Mouse (Mus musculus): ENCODE results near the gene Zcchc18. TPM values are rescaled to one million over a fixed set of nuclear protein-coding genes. Genes with fewer than 3 reads are reported as not detected.

The Zcchc18 gene
- polyA plus RNA-seq, 1 experiment from 2014 or later = 20.0 TPM

- WGBS = 90% methylated on average over 5 of the region's 5 CpGs
- H3K27me3 ChIP-seq (replicated peaks; ENCODE audit: control insufficient read depth, insufficient read depth, low read length) = no peaks in the 10 kb centered on the region
- no peak overlapping the region for H3K4me2 ChIP-seq (ENCODE audit: low read length)
- no peaks in the 10 kb centered on the region for H3K4me1 ChIP-seq (replicated peaks; ENCODE audit: control insufficient read depth, insufficient read depth, low read length)
- H3K4me3 ChIP-seq (ENCODE audit: low read depth, low read length) = no peak overlapping the region
- DNase-seq (ENCODE audit: low spot score) (no peak), ATAC-seq (replicated peaks; ENCODE audit: low FRiP score, low TSS enrichment, low read depth) (no peak)
- no peak overlapping the region for H3K27ac ChIP-seq (ENCODE audit: low read depth)
- H3K36me3 ChIP-seq (ENCODE audit: control insufficient read depth, insufficient read depth, low read length) = peaks cover 4% of the 10 kb centered on the region; the same call in 1 of the 2 replicates
- no peaks in the 10 kb centered on the region for H3K9me3 ChIP-seq (ENCODE audit: control insufficient read depth, low read length)
- H3K9ac ChIP-seq (ENCODE audit: low read length) = no peak overlapping the region
These were observed 38.8 kb downstream of the Zcchc18 start for GRCm38 (mm10) chrX:137031726-137032125.

GRCm38 (mm10) chrX:137034322-137034721, 41.4 kb downstream of the Zcchc18 start:
- DNase-seq (ENCODE audit: low spot score) = no peak
- ATAC-seq (replicated peaks; ENCODE audit: low FRiP score, low TSS enrichment, low read depth) = no peak
- Histone ChIP-seq H3K9me3 (ENCODE audit: control insufficient read depth, low read length) (no peaks in the 10 kb centered on the region), H3K4me3 (ENCODE audit: low read depth, low read length) (no peak overlapping the region), H3K36me3 (ENCODE audit: control insufficient read depth, insufficient read depth, low read length) (no peaks in the 10 kb centered on the region), H3K9ac (ENCODE audit: low read length) (no peak overlapping the region), H3K4me1 (replicated peaks; ENCODE audit: control insufficient read depth, insufficient read depth, low read length) (no peaks in the 10 kb centered on the region; the same call in 1 of the 2 replicates), H3K4me2 (ENCODE audit: low read length) (no peak overlapping the region), H3K27ac (ENCODE audit: low read depth) (no peak overlapping the region), H3K27me3 (replicated peaks; ENCODE audit: control insufficient read depth, insufficient read depth, low read length) (no peaks in the 10 kb centered on the region)
- WGBS = 78% methylated on average over 4 of the region's 4 CpGs

GRCm38 (mm10) chrX:137037470-137037999, 44.6 kb downstream of the Zcchc18 start:
- Histone ChIP-seq H3K36me3 (ENCODE audit: control insufficient read depth, insufficient read depth, low read length) (no peaks in the 10 kb centered on the region), H3K4me2 (ENCODE audit: low read length) (peak overlapping the region; percentile 59), H3K9me3 (ENCODE audit: control insufficient read depth, low read length) (no peaks in the 10 kb centered on the region), H3K27me3 (replicated peaks; ENCODE audit: control insufficient read depth, insufficient read depth, low read length) (no peaks in the 10 kb centered on the region), H3K4me3 (ENCODE audit: low read depth, low read length) (peak overlapping the region; percentile 50), H3K9ac (ENCODE audit: low read length) (peak overlapping the region; percentile 63), H3K27ac (ENCODE audit: low read depth) (peak overlapping the region; percentile 87; the same call in 1 of the 2 replicates), H3K4me1 (replicated peaks; ENCODE audit: control insufficient read depth, insufficient read depth, low read length) (no peaks in the 10 kb centered on the region; the same call in 1 of the 2 replicates)
- DNase-seq (ENCODE audit: low spot score) (no peak), ATAC-seq (replicated peaks; ENCODE audit: low FRiP score, low TSS enrichment, low read depth) (no peak; the same call in 1 of the 2 replicates)
- 14% methylated on average over 12 of the region's 12 CpGs for WGBS

GRCm38 (mm10) chrX:137038000-137038483, 45.1 kb downstream of the Zcchc18 start, which contains the start of gene Slc25a53:
Gene Slc25a53, minus strand, starts transcription at chrX:137038302.
- WGBS = 18% methylated on average over 27 of the region's 31 CpGs
- DNase-seq (ENCODE audit: low spot score) (peak; percentile 91), ATAC-seq (replicated peaks; ENCODE audit: low FRiP score, low TSS enrichment, low read depth) (peak; percentile 94)
- Histone ChIP-seq H3K36me3 (ENCODE audit: control insufficient read depth, insufficient read depth, low read length) (no peaks in the 10 kb centered on the region), H3K27me3 (replicated peaks; ENCODE audit: control insufficient read depth, insufficient read depth, low read length) (no peaks in the 10 kb centered on the region), H3K4me2 (ENCODE audit: low read length) (peak within 1 kb of the TSS; percentile 59), H3K4me1 (replicated peaks; ENCODE audit: control insufficient read depth, insufficient read depth, low read length) (no peaks in the 10 kb centered on the region; the same call in 1 of the 2 replicates), H3K27ac (ENCODE audit: low read depth) (peak within 1 kb of the TSS; percentile 87), H3K4me3 (ENCODE audit: low read depth, low read length) (peak within 1 kb of the TSS; percentile 50), H3K9ac (ENCODE audit: low read length) (peak within 1 kb of the TSS; percentile 63), H3K9me3 (ENCODE audit: control insufficient read depth, low read length) (no peaks in the 10 kb centered on the region)

- ATAC-seq (replicated peaks; ENCODE audit: low FRiP score, low TSS enrichment, low read depth) = peak; percentile 47; the same call in 1 of the 2 replicates
- H3K4me1 ChIP-seq (replicated peaks; ENCODE audit: control insufficient read depth, insufficient read depth, low read length) = no peaks in the 10 kb centered on the region; the same call in 1 of the 2 replicates
- H3K9ac ChIP-seq (ENCODE audit: low read length) = peak overlapping the region; percentile 63; the same call in 1 of the 2 replicates
- H3K9me3 ChIP-seq (ENCODE audit: control insufficient read depth, low read length) = no peaks in the 10 kb centered on the region
- 30% methylated on average over 7 of the region's 7 CpGs for WGBS
- no peaks in the 10 kb centered on the region for H3K36me3 ChIP-seq (ENCODE audit: control insufficient read depth, insufficient read depth, low read length)
- peak overlapping the region; percentile 43 for H3K4me2 ChIP-seq (ENCODE audit: low read length)
- DNase-seq (ENCODE audit: low spot score) = no peak
- peak overlapping the region; percentile 87; the same call in 1 of the 2 replicates for H3K27ac ChIP-seq (ENCODE audit: low read depth)
- peak overlapping the region; percentile 50 for H3K4me3 ChIP-seq (ENCODE audit: low read depth, low read length)
- no peaks in the 10 kb centered on the region for H3K27me3 ChIP-seq (replicated peaks; ENCODE audit: control insufficient read depth, insufficient read depth, low read length)
These were observed 45.5 kb downstream of the Zcchc18 start for GRCm38 (mm10) chrX:137038502-137038901.

Other genes starting within 250 kb of the Zcchc18 start
- gene Morf4l2, start 249.5 kb upstream of the Zcchc18 start, polyA plus RNA-seq (2014; fragmentation: Nextera tagmentation; extraction: Ambion mirVana) = 471 and 491 TPM in 2 replicates
- 0.11 and 0.12 TPM in 2 replicates for gene Glra4, start 213.0 kb upstream of the Zcchc18 start, polyA plus RNA-seq (2014; fragmentation: Nextera tagmentation; extraction: Ambion mirVana)
- 6.2 and 6.9 TPM in 2 replicates for gene Plp1, start 170.5 kb upstream of the Zcchc18 start, polyA plus RNA-seq (2014; fragmentation: Nextera tagmentation; extraction: Ambion mirVana)
- gene Rab9b, start 124.4 kb upstream of the Zcchc18 start, polyA plus RNA-seq (2014; fragmentation: Nextera tagmentation; extraction: Ambion mirVana) = 0.53 and 0.77 TPM in 2 replicates
- not detected in 2 replicates for gene H2bfm, start 65.8 kb upstream of the Zcchc18 start, polyA plus RNA-seq (2014; fragmentation: Nextera tagmentation; extraction: Ambion mirVana)
- 58.6 and 66.3 TPM in 2 replicates for gene Tmsb15b2, start 17.7 kb upstream of the Zcchc18 start, polyA plus RNA-seq (2014; fragmentation: Nextera tagmentation; extraction: Ambion mirVana)
- gene Tmsb15l, start 16.3 kb upstream of the Zcchc18 start, polyA plus RNA-seq (2014; fragmentation: Nextera tagmentation; extraction: Ambion mirVana) = 5.1 TPM in 2 replicates
- gene Tmsb15b1, start 16.3 kb upstream of the Zcchc18 start, polyA plus RNA-seq (2014; fragmentation: Nextera tagmentation; extraction: Ambion mirVana) = 30.3 and 31.9 TPM in 2 replicates
- 9.3 and 10.7 TPM in 2 replicates for gene Slc25a53, start 45.1 kb downstream of the Zcchc18 start, polyA plus RNA-seq (2014; fragmentation: Nextera tagmentation; extraction: Ambion mirVana)
- gene Fam199x, start 56.4 kb downstream of the Zcchc18 start, polyA plus RNA-seq (2014; fragmentation: Nextera tagmentation; extraction: Ambion mirVana) = 8.7 and 9.0 TPM in 2 replicates
- gene Esx1, start 128.9 kb downstream of the Zcchc18 start, polyA plus RNA-seq (2014; fragmentation: Nextera tagmentation; extraction: Ambion mirVana) = not detected in 2 replicates

Data from intestine, embryonic 14.5 days (tissue).